Mouse (Mus musculus): ENCODE data around the gene Otos. TPM values are rescaled to one million over a fixed set of nuclear protein-coding genes. Genes with fewer than 3 reads are reported as not detected.

The Otos gene
- polyA plus RNA-seq, 1 experiment: not detected

DNA sequence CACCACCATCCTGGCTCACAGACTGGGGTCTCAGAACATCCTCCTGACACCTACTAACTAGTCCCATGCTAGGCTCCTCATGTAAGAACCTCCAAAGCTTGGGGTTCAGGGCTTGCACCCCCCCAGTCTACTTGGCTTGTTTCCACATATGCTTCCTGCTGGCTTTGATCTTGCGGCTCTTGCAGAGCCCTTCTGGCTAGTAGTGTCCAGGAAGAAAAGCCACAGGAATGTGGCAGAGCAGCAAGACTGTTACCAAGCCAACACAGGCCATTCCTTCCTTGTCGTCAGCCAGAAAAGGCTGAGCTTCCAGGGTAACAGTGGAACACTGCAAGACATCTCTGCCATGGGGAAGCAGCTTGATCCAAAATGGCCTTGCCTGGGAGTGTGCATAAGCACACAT is 6.0 kb upstream of the Otos start:
- H3K4me3 ChIP-seq (replicated peaks; ENCODE audit: control insufficient read depth, low read depth, low read length): no peak overlapping the region
- no peak overlapping the region for H3K27ac ChIP-seq (ENCODE audit: control insufficient read depth, insufficient read depth, low read depth, low read length, poor library complexity)
- TF ChIP-seq POLR2A (IDR thresholded peaks at IDR 0.05; ENCODE audit: borderline replicate concordance, control insufficient read depth, low read depth, low read length): no peak
- no peak for TF ChIP-seq CTCF (IDR thresholded peaks at IDR 0.05; ENCODE audit: control insufficient read depth, insufficient read depth, low read length)
- WGBS: 47% methylated on average over 2 of the region's 2 CpGs
- H3K4me1 ChIP-seq (ENCODE audit: control insufficient read depth, insufficient read depth, low read length): no peaks in the 10 kb centered on the region; the same call in 1 of the 2 replicates

DNA sequence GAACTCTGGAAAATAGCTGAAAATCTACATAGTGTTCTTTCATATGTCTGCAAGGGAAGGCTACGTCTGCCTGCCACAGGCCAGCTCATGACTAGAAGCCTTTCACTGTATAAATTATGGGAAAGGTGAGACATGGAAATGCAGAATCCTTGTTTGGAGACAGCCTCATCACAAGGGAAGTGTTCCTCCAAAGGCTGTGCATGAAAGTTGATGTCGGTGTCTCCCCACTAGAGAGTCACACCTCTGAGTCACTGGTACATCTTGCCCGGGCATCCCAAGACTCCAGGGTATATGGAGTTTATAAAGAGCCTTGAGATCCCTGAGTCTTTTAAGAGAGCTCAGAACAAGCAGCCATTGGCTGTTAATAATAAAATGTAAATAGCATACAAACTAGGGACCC is 4.5 kb upstream of the Otos start:
- H3K27ac ChIP-seq (ENCODE audit: control insufficient read depth, insufficient read depth, low read depth, low read length, poor library complexity): no peak overlapping the region
- H3K4me3 ChIP-seq (replicated peaks; ENCODE audit: control insufficient read depth, low read depth, low read length): no peak overlapping the region
- 80% methylated on average over 3 of the region's 3 CpGs for WGBS
- no peak for TF ChIP-seq CTCF (IDR thresholded peaks at IDR 0.05; ENCODE audit: control insufficient read depth, insufficient read depth, low read length)
- H3K4me1 ChIP-seq (ENCODE audit: control insufficient read depth, insufficient read depth, low read length): peaks cover under 1% of the 10 kb centered on the region; the same call in 1 of the 2 replicates

DNA sequence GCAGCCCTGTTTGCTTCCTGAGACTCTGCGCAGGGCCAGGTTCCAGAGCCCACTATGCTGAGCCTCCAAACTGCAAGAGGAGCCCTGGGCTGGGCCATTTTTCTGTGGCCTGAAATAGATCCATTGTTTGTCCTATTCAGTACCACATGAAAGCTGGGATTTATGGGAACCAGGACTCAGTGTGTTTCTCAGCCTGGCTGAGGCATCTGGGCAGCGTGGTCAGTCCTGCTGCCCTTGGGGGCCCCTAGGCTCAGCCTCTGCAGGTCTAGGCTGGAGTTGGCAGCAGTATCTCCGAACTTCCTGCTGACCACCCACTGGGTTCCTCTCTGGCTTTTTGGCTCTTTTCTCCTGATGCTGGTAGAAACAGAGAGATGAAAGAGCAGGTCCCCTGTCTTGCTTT is 2.8 kb upstream of the Otos start:
- Histone ChIP-seq H3K4me3 (replicated peaks; ENCODE audit: control insufficient read depth, low read depth, low read length) (no peak overlapping the region), H3K4me1 (ENCODE audit: control insufficient read depth, insufficient read depth, low read length) (peaks cover 3% of the 10 kb centered on the region; the same call in 1 of the 2 replicates), H3K27ac (ENCODE audit: control insufficient read depth, insufficient read depth, low read depth, low read length, poor library complexity) (no peak overlapping the region)
- TF ChIP-seq CTCF (IDR thresholded peaks at IDR 0.05; ENCODE audit: control insufficient read depth, insufficient read depth, low read length) (no peak), POLR2A (IDR thresholded peaks at IDR 0.05; ENCODE audit: borderline replicate concordance, control insufficient read depth, low read depth, low read length) (no peak)
- 50% methylated on average over 3 of the region's 3 CpGs for WGBS

DNA sequence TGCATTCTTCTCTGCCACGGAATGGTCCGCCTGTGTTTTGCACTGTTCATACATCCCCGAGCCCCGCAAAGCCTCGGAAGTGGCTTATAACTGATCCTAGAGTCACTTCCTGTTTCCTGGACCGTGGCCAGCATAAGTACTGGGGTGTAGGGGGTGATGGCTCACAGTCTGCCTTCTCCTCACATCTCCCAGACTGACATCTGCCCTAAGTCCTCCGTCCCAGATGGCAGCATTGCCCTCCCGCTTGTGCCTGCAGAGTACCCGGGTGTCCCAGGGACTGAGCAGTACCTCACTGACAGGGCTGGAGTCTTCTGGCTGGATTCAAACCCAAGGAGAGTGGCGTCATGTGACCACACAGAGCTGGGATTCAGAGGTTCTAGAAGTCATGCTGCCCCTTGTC is 444 bp downstream of the Otos start:
- Histone ChIP-seq H3K4me1 (ENCODE audit: control insufficient read depth, insufficient read depth, low read length) (peaks cover 3% of the 10 kb centered on the region; the same call in 1 of the 2 replicates), H3K27ac (ENCODE audit: control insufficient read depth, insufficient read depth, low read depth, low read length, poor library complexity) (no peak overlapping the region), H3K4me3 (replicated peaks; ENCODE audit: control insufficient read depth, low read depth, low read length) (peak overlapping the region; percentile 4)
- no peak for TF ChIP-seq CTCF (IDR thresholded peaks at IDR 0.05; ENCODE audit: control insufficient read depth, insufficient read depth, low read length)
- no peak; the same call in 1 of the 2 replicates for TF ChIP-seq POLR2A (IDR thresholded peaks at IDR 0.05; ENCODE audit: borderline replicate concordance, control insufficient read depth, low read depth, low read length)
- 5% methylated on average over 10 of the region's 10 CpGs for WGBS

DNA sequence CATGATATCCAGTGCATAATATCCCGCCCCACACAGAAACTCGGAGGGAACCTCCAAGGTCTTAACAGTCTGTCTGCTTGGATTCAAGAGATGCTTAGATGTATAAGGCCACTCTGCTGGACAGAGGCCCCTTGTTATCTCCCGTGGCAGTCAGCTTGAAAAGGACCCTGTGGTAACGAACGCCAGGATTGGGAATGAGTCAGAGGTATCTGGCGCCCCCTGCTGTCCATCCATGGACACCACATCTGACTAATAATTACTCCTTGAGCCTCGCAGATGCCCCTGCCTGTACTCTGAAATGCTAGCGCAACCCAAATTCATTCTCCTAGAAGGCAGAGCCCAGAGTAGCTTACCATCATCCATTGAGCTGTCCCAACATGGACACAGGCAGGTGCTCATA is 889 bp downstream of the Otos start:
- WGBS: 13% methylated on average over 8 of the region's 8 CpGs
- peak overlapping the region; percentile 4 for H3K4me3 ChIP-seq (replicated peaks; ENCODE audit: control insufficient read depth, low read depth, low read length)
- no peak for TF ChIP-seq POLR2A (IDR thresholded peaks at IDR 0.05; ENCODE audit: borderline replicate concordance, control insufficient read depth, low read depth, low read length)
- TF ChIP-seq CTCF (IDR thresholded peaks at IDR 0.05; ENCODE audit: control insufficient read depth, insufficient read depth, low read length): peak; percentile 75
- no peak overlapping the region for H3K27ac ChIP-seq (ENCODE audit: control insufficient read depth, insufficient read depth, low read depth, low read length, poor library complexity)
- peaks cover 3% of the 10 kb centered on the region; the same call in 1 of the 2 replicates for H3K4me1 ChIP-seq (ENCODE audit: control insufficient read depth, insufficient read depth, low read length)

DNA sequence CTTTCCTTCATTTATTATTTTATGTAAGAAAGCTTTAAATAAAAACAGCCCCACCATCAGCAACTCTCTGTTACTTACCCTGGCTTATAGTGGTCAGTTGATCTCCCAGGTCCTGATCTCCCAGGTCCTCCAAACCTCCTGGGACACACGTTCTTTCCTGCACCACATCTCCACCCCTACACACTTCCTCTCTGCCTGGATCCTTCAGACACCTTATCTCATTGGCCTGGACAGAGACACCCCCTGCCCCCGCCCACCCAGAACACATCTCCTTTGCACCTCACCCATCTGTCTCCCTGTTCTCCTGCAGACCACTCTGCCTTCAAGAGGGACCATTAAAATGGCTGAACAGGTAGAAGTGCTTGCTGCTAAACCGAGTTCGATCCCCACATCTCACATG is 1.6 kb downstream of the Otos start:
- H3K4me3 ChIP-seq (replicated peaks; ENCODE audit: control insufficient read depth, low read depth, low read length): no peak overlapping the region
- TF ChIP-seq POLR2A (IDR thresholded peaks at IDR 0.05; ENCODE audit: borderline replicate concordance, control insufficient read depth, low read depth, low read length) (no peak), CTCF (IDR thresholded peaks at IDR 0.05; ENCODE audit: control insufficient read depth, insufficient read depth, low read length) (no peak)
- 64% methylated on average over 4 of the region's 4 CpGs for WGBS
- peaks cover 3% of the 10 kb centered on the region; the same call in 1 of the 2 replicates for H3K4me1 ChIP-seq (ENCODE audit: control insufficient read depth, insufficient read depth, low read length)
- no peak overlapping the region for H3K27ac ChIP-seq (ENCODE audit: control insufficient read depth, insufficient read depth, low read depth, low read length, poor library complexity)

DNA sequence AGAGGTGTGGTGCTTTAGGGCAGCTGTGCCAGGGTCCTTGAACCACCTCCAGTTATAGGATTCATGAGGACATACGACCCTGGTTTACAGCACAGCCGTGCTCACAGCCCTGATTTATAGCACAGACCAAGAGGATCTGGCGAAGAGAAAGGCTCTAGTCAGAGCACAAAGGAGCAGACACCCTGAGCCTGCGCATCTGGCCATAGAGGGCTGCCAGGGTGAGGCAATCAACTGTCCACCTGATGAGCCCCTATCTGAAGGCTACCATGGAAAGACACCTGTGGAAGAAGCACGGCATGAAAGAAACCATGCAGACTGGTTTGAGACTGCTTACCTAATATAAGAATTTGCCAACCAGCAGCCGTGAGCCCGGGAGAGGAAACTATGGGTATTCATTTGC is 2.0 kb downstream of the Otos start:
- peaks cover 3% of the 10 kb centered on the region; the same call in 1 of the 2 replicates for H3K4me1 ChIP-seq (ENCODE audit: control insufficient read depth, insufficient read depth, low read length)
- H3K27ac ChIP-seq (ENCODE audit: control insufficient read depth, insufficient read depth, low read depth, low read length, poor library complexity): no peak overlapping the region
- no peak overlapping the region for H3K4me3 ChIP-seq (replicated peaks; ENCODE audit: control insufficient read depth, low read depth, low read length)
- TF ChIP-seq POLR2A (IDR thresholded peaks at IDR 0.05; ENCODE audit: borderline replicate concordance, control insufficient read depth, low read depth, low read length) (no peak), CTCF (IDR thresholded peaks at IDR 0.05; ENCODE audit: control insufficient read depth, insufficient read depth, low read length) (no peak)
- 62% methylated on average over 7 of the region's 7 CpGs for WGBS

DNA sequence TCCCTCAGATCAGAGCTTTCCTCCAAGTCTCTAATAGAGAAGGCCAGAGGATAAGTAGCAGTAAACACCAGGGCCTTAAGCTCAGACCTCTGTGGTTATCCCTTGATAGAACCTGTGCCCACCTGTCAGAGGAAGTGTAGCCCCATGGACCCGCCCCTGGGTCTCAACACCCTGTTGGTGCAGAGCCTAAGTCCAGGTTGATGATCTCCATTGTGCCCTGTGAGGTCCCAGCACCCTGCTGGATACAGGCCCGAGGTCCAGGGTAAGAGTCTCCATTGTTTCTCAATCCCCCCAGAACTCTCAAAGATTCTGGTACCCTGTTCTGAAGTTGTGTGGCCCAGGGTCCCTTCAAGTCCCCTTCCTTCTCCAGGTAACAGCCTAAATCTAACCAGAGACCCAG is 2.5 kb downstream of the Otos start:
- 51% methylated on average over 2 of the region's 2 CpGs for WGBS
- H3K4me3 ChIP-seq (replicated peaks; ENCODE audit: control insufficient read depth, low read depth, low read length): no peak overlapping the region
- H3K4me1 ChIP-seq (ENCODE audit: control insufficient read depth, insufficient read depth, low read length): peaks cover 3% of the 10 kb centered on the region; the same call in 1 of the 2 replicates

DNA sequence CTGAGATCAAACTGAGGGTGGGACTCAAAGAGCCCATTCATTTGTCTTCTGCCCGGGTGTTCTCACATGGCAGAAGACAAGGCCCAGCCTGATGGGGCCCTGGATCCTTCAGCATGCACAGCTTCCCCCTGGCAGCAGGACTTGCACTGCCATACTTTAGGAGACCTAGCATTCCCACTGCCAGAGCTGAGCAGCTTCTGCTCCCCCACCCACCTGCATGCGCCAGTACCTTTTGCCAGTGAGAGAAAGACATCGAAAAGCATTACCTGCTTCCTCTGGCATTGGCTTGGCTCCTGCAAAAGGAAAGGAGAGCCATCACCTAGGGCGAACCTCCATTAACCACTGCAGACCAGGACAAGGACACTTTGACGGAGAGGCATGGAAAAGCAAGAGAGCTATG is 3.7 kb downstream of the Otos start:
- no peak for TF ChIP-seq CTCF (IDR thresholded peaks at IDR 0.05; ENCODE audit: control insufficient read depth, insufficient read depth, low read length)
- TF ChIP-seq POLR2A (IDR thresholded peaks at IDR 0.05; ENCODE audit: borderline replicate concordance, control insufficient read depth, low read depth, low read length): no peak
- no peak overlapping the region for H3K27ac ChIP-seq (ENCODE audit: control insufficient read depth, insufficient read depth, low read depth, low read length, poor library complexity)
- H3K4me3 ChIP-seq (replicated peaks; ENCODE audit: control insufficient read depth, low read depth, low read length): no peak overlapping the region
- H3K4me1 ChIP-seq (ENCODE audit: control insufficient read depth, insufficient read depth, low read length): peaks cover 13% of the 10 kb centered on the region
- WGBS: 80% methylated on average over 5 of the region's 5 CpGs

More for the DNA sequence above, 2.5 kb downstream of the Otos start:
- TF ChIP-seq CTCF (IDR thresholded peaks at IDR 0.05; ENCODE audit: control insufficient read depth, insufficient read depth, low read length): no peak
- no peak for TF ChIP-seq POLR2A (IDR thresholded peaks at IDR 0.05; ENCODE audit: borderline replicate concordance, control insufficient read depth, low read depth, low read length)
- H3K27ac ChIP-seq (ENCODE audit: control insufficient read depth, insufficient read depth, low read depth, low read length, poor library complexity): no peak overlapping the region
